Mouse (Mus musculus): Measurements from ENCODE around the gene Pnpla1.

DNA sequence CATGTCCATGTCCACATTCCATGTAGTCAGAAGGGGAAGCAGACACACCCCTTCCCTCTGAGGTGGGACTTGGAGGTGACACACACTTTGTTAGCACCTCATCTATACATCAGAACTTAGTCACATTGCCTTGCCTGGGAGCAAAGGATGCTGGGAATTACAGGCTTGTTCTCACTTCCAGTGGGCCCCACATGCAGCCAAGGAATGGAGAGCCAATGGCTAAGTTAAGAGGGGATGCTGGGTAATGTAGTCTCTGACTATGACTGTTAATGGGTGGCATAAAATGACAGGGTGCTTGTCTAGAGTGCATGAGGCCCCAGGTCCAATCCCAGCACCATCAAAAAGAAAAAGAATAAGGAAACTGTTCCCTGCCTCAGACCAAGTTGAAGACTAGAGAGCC, 8.7 kb downstream of the Pnpla1 start:
- TF ChIP-seq EP300 (IDR thresholded peaks at IDR 0.05; ENCODE audit: insufficient read depth, low read depth, low read length) (no peak), CTCF (IDR thresholded peaks at IDR 0.05) (no peak)
